Mouse (Mus musculus) liver, postnatal 0 days (tissue): ENCODE data around the gene Zbtb7b.

Experiments
- CTCF ChIP-seq: sonication (generic); IDR thresholded peaks from 2 replicates; pipeline ENCODE4 v1.5.1; 2016; ENCODE audit warnings: antibody characterized with exemption, low read depth
- EP300 ChIP-seq: IDR thresholded peaks from 2 replicates; pipeline ENCODE4 v1.6.1; 2016; ENCODE audit warnings: antibody characterized with exemption, low read depth, mild to moderate bottlenecking

- TF ChIP-seq CTCF (no peak), EP300 (no peak)
These were observed 5.5 kb downstream of the Zbtb7b start for GRCm38 (mm10) chr3:89388901-89389740.
